Comparison of ENCODE assay signal across 9 mouse cellular contexts in genomic region chr11:11961917-11962628, GRCm38 (mm10).
DNase-seq lines count a peak whose midpoint lies in the region; ATAC-seq and TF ChIP-seq lines count a peak whose summit lies in the region.
"Had no signal": no experiment of that assay in that cellular context is flagged by ENCODE, and none has a peak within 500 bp of the region (broad histone marks: within the 10 kb centered on the region; RNA-seq: fewer than 3 reads in every experiment).

No protein-coding gene starts in this region.

- TF ChIP-seq EP300 in CH12.LX (IDR thresholded peaks at IDR 0.05; ENCODE audit: low read length), result peak; percentile 52

- intact Hi-C loops in left cerebral cortex, postnatal 14 days (cut with DNase I), result no loop called here

- peaks cover 36 to 97% of the 10 kb centered on the region in 2 experiments for H3K4me1 ChIP-seq in CH12.LX (ENCODE audit: control insufficient read depth in 1 of 2, insufficient read depth in 2 of 2)
- H3K4me1 ChIP-seq in limb, embryonic 14.5 days (ENCODE audit: control insufficient read depth, insufficient read depth, low read length), result peaks cover 51% of the 10 kb centered on the region

- H3K27me3 ChIP-seq in CH12.LX (replicated peaks), result no peaks in the 10 kb centered on the region
- H3K27me3 ChIP-seq in limb, embryonic 14.5 days (ENCODE audit: control insufficient read depth, insufficient read depth, low read length), result no peaks in the 10 kb centered on the region

- TF ChIP-seq RAD21 in CH12.LX (IDR thresholded peaks at IDR 0.05; ENCODE audit: low read depth, low read length), result no peak; the same call in 1 of the 2 replicates

- DNase-seq in embryo, embryonic 10 days (ENCODE audit: low spot score), result peak; percentile 53
- DNase-seq in embryo, embryonic 9.5 days (ENCODE audit: extremely low spot score), result no peak
- no peak for DNase-seq in CH12.LX (ENCODE audit: extremely low read depth)
- DNase-seq in heart, adult 8-10 months (ENCODE audit: low spot score), result peak; percentile 65
- DNase-seq in limb, embryonic 14.5 days (ENCODE audit: low spot score), result no peak
- DNase-seq in spleen, adult 18-20 months, result no peak
- DNase-seq in left cerebral cortex, postnatal 14 days (ENCODE audit: low spot score in 2 of 2), result no peak
- no peak for DNase-seq in frontal cortex, postnatal 14 days (ENCODE audit: low spot score in 2 of 2)

- TF ChIP-seq POLR2A in CH12.LX (IDR thresholded peaks at IDR 0.05; ENCODE audit: low read depth, low read length), result peak; percentile 36
- TF ChIP-seq POLR2A in limb, embryonic 14.5 days (IDR thresholded peaks at IDR 0.05; ENCODE audit: borderline replicate concordance, extremely low read depth, insufficient read depth, insufficient read length), result no peak

- in situ Hi-C loops in CH12.LX (cut with MboI; ENCODE audit: low pct_ligation_motif_present, low pct_unique_long_range_greater_than_20kb, low sequenced_read_pairs), result loop anchor here (25.0 kb wide), 1 partner anchor 275 kb away; the partner anchor contains the start of gene Ikzf1

- no peak for ATAC-seq in limb, embryonic 14.5 days (ENCODE audit: low FRiP score, low read depth)

- no peaks in the 10 kb centered on the region for H3K79me2 ChIP-seq in CH12.LX (replicated peaks; ENCODE audit: control insufficient read depth, extremely low read depth, insufficient read depth, poor library complexity, severe bottlenecking)

- no peaks in the 10 kb centered on the region for H3K9me3 ChIP-seq in CH12.LX (replicated peaks; ENCODE audit: low read length)
- no peaks in the 10 kb centered on the region for H3K9me3 ChIP-seq in limb, embryonic 14.5 days (ENCODE audit: control insufficient read depth, low read length)

- WGBS in limb, embryonic 14.5 days, result 57% methylated on average over 5 of the region's 5 CpGs

- peak overlapping the region; percentile 82 for H3K9ac ChIP-seq in CH12.LX (ENCODE audit: insufficient read depth, low read depth)
- H3K9ac ChIP-seq in limb, embryonic 14.5 days (ENCODE audit: low read depth, low read length, severe bottlenecking), result no peak overlapping the region
- H3K9ac ChIP-seq: hindbrain, embryonic 14.5 days had no signal

- dilution Hi-C loops in CH12.LX (cut with MboI; ENCODE audit: extremely low pct_ligation_motif_present, extremely low pct_unique_long_range_greater_than_20kb, low sequenced_read_pairs), result loop anchor here (25.0 kb wide), 1 partner anchor 150 kb away; the partner anchor contains the start of gene Fignl1

- TF ChIP-seq CTCF in CH12.LX (conservative IDR thresholded peaks at IDR 0.05 in 1 of 2, IDR thresholded peaks at IDR 0.05 in 1 of 2; ENCODE audit: low read depth in 2 of 2, low read length in 2 of 2), result no peak

- H3K36me3 ChIP-seq in CH12.LX (replicated peaks in 1 of 2; ENCODE audit: control insufficient read depth in 1 of 2, insufficient read depth in 1 of 2, low read length in 1 of 2), result no peaks in the 10 kb centered on the region
- peaks cover 54% of the 10 kb centered on the region for H3K36me3 ChIP-seq in limb, embryonic 14.5 days (ENCODE audit: control insufficient read depth, insufficient read depth, low read length)

- H3K27ac ChIP-seq in CH12.LX (ENCODE audit: insufficient read depth, low read depth), result peak overlapping the region; percentile 97
- H3K27ac ChIP-seq in limb, embryonic 14.5 days (replicated peaks; ENCODE audit: low read depth, low read length), result peak overlapping the region; percentile 77
- H3K27ac ChIP-seq: hindbrain, embryonic 14.5 days had no signal

- peak overlapping the region in 2 of 3 experiments; percentile 1 to 5 for H3K4me3 ChIP-seq in CH12.LX (replicated peaks in 1 of 3; ENCODE audit: low read depth in 2 of 3, low read length in 2 of 3, poor library complexity in 1 of 3)
- no peak overlapping the region for H3K4me3 ChIP-seq in limb, embryonic 14.5 days (replicated peaks; ENCODE audit: low read length)

- peak overlapping the region; percentile 41; the same call in 1 of the 2 replicates for H3K4me2 ChIP-seq in CH12.LX (ENCODE audit: insufficient read depth, low read depth, poor library complexity, severe bottlenecking)
- H3K4me2 ChIP-seq in limb, embryonic 14.5 days (replicated peaks; ENCODE audit: low read depth, low read length, severe bottlenecking), result no peak overlapping the region
- H3K4me2 ChIP-seq: hindbrain, embryonic 14.5 days had no signal

TF ChIP-seq in CH12.LX, 34 proteins besides CTCF, POLR2A, EP300 and RAD21:
- TF ChIP-seq BHLHE40 (IDR thresholded peaks at IDR 0.05; ENCODE audit: low read depth, low read length), result 0 out of 2 replicates have a peak, but pooled peaks have one; percentile 15
- TF ChIP-seq ELF1 (IDR thresholded peaks at IDR 0.05; ENCODE audit: low read depth, low read length), result 0 out of 2 replicates have a peak, but pooled peaks have one; percentile 38
- peak; percentile 70; the same call in 1 of the 2 replicates for TF ChIP-seq NELFE (IDR thresholded peaks at IDR 0.05; ENCODE audit: low read depth, low read length)
- TF ChIP-seq TBP (conservative IDR thresholded peaks at IDR 0.05; ENCODE audit: low read depth, low read length), result peak; percentile 82
- TF ChIP-seq GABPA (IDR thresholded peaks at IDR 0.05; ENCODE audit: insufficient replicate concordance, low read depth, low read length), result no peak
- 0 out of 2 replicates have a peak, but pooled peaks have one; percentile 10 for TF ChIP-seq NRF1 (IDR thresholded peaks at IDR 0.05; ENCODE audit: low read depth, low read length)
- TF ChIP-seq POLR2AphosphoS2 (IDR thresholded peaks at IDR 0.05; ENCODE audit: low read depth, low read length), result no peak
- TF ChIP-seq MXI1 (IDR thresholded peaks at IDR 0.05; ENCODE audit: low read depth, low read length), result 0 out of 2 replicates have a peak, but pooled peaks have one; percentile 34
- 0 out of 2 replicates have a peak, but pooled peaks have one; percentile 54 for TF ChIP-seq MAZ (IDR thresholded peaks at IDR 0.05; ENCODE audit: low read depth, low read length)
- TF ChIP-seq USF2 (conservative IDR thresholded peaks at IDR 0.05; ENCODE audit: low read depth, low read length), result no peak; the same call in 1 of the 2 replicates
- peak; percentile 93 for TF ChIP-seq ZMIZ1 (IDR thresholded peaks at IDR 0.05; ENCODE audit: low read depth, low read length)
- TF ChIP-seq SIN3A (IDR thresholded peaks at IDR 0.05; ENCODE audit: low read length), result 0 out of 2 replicates have a peak, but pooled peaks have one; percentile 62
- TF ChIP-seq ZNF384 (IDR thresholded peaks at IDR 0.05; ENCODE audit: low read depth, low read length), result peak; percentile 94
- TF ChIP-seq MYC (IDR thresholded peaks at IDR 0.05; ENCODE audit: low read depth, low read length), result no peak; the same call in 1 of the 2 replicates
- TF ChIP-seq UBTF (IDR thresholded peaks at IDR 0.05; ENCODE audit: low read depth, low read length), result no peak
- no peak for TF ChIP-seq KAT2A (IDR thresholded peaks at IDR 0.05; ENCODE audit: insufficient replicate concordance, low read length)
- no peak; the same call in 1 of the 2 replicates for TF ChIP-seq ZKSCAN1 (IDR thresholded peaks at IDR 0.05; ENCODE audit: borderline replicate concordance, low read depth, low read length)
- TF ChIP-seq RCOR1 (conservative IDR thresholded peaks at IDR 0.05; ENCODE audit: low read depth, low read length), result peak; percentile 68; the same call in 1 of the 2 replicates
- peak; percentile 67; the same call in 1 of the 2 replicates for TF ChIP-seq TCF12 (IDR thresholded peaks at IDR 0.05; ENCODE audit: low read depth, low read length)
- peak; percentile 37; the same call in 1 of the 2 replicates for TF ChIP-seq MAFK (IDR thresholded peaks at IDR 0.05; ENCODE audit: insufficient replicate concordance, low read length)
- TF ChIP-seq CHD2 (IDR thresholded peaks at IDR 0.05; ENCODE audit: low read length), result no peak
- no peak for TF ChIP-seq USF1 (IDR thresholded peaks at IDR 0.05; ENCODE audit: low read depth, low read length)
- 0 out of 2 replicates have a peak, but pooled peaks have one; percentile 28 for TF ChIP-seq ETS1 (conservative IDR thresholded peaks at IDR 0.05; ENCODE audit: low read depth, low read length)
- TF ChIP-seq ZC3H11A (IDR thresholded peaks at IDR 0.05; ENCODE audit: low read depth, low read length), result no peak
- peak; percentile 49; the same call in 1 of the 2 replicates for TF ChIP-seq CHD1 (IDR thresholded peaks at IDR 0.05; ENCODE audit: low read depth, low read length)
- no peak; the same call in 1 of the 2 replicates for TF ChIP-seq JUND (conservative IDR thresholded peaks at IDR 0.05; ENCODE audit: low read depth, low read length)
- TF ChIP-seq IRF4 (IDR thresholded peaks at IDR 0.05; ENCODE audit: low read depth, low read length), result peak; percentile 54
- 0 out of 2 replicates have a peak, but pooled peaks have one; percentile 74 for TF ChIP-seq MAX (IDR thresholded peaks at IDR 0.05; ENCODE audit: low read length)
- 0 out of 2 replicates have a peak, but pooled peaks have one; percentile 13 for TF ChIP-seq MEF2A (IDR thresholded peaks at IDR 0.05; ENCODE audit: borderline replicate concordance, low read depth, low read length)
- no peak for TF ChIP-seq PAX5 (IDR thresholded peaks at IDR 0.05; ENCODE audit: low read length)
- TF ChIP-seq JUN (IDR thresholded peaks at IDR 0.05; ENCODE audit: insufficient read depth, low read depth, low read length), result no peak
- TF ChIP-seq SMC3 (IDR thresholded peaks at IDR 0.05; ENCODE audit: low read depth, low read length), result no peak
- TF ChIP-seq HCFC1 (IDR thresholded peaks at IDR 0.05; ENCODE audit: low read depth, low read length), result 0 out of 2 replicates have a peak, but pooled peaks have one; percentile 21
- peak; percentile 48; the same call in 1 of the 2 replicates for TF ChIP-seq E2F4 (IDR thresholded peaks at IDR 0.05; ENCODE audit: insufficient replicate concordance, low read depth, low read length)

Comparison
In these comparisons a context has a peak if more than half of its experiments do, and no peak if none do; other contexts are left out.
1. DNase-seq: peak in embryo, embryonic 10 days (single experiment) and heart, adult 8-10 months (single experiment); none in embryo, embryonic 9.5 days (single experiment), CH12.LX (single experiment), limb, embryonic 14.5 days (single experiment), spleen, adult 18-20 months (0 of 2), left cerebral cortex, postnatal 14 days (0 of 2) and frontal cortex, postnatal 14 days (0 of 2).